Mouse (Mus musculus) bone marrow, adult 2 months (tissue): ENCODE data around the gene Nradd.

Experiments used
- CTCF ChIP-seq: fragments of 200-500 bp; IDR thresholded peaks from 2 replicates; pipeline ENCODE4 v1.5.1; 2011; ENCODE audit warnings: low read length, control low read depth; ENCODE audit not compliant: control insufficient read depth, insufficient read depth
- POLR2A ChIP-seq: fragments of 200-500 bp; IDR thresholded peaks from 2 replicates; pipeline ENCODE4 v1.6.1; 2011; ENCODE audit warnings: low read depth, mild to moderate bottlenecking, control low read depth, low read length, borderline replicate concordance; ENCODE audit not compliant: control insufficient read depth

DNA sequence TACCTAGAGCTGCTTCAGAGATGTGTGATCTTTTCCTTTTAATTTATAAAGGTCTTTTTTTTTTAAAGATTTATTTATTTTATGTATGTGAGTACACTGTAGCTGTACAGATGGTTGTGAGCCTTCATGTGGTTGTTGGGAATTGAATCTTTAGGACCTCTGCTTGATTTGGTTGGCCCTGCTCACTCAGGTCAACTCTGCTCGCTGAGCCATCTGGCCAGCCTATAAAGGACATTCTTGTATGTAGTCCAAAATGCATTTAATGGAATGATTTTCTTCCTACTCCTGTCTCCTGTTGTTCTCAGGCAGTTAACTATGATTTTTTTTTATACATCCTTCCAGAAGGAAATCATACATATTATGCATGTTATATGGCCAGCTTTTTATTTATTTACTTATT is 40.7 kb downstream of the Nradd start:
- TF ChIP-seq CTCF (no peak), POLR2A (no peak)
